Mouse (Mus musculus) myocyte (in vitro differentiated cells): Measurements from ENCODE around the gene Akr1a1. TPM values are rescaled to one million over a fixed set of nuclear protein-coding genes. Genes with fewer than 3 reads are reported as not detected.

Experiments used
- polyA plus RNA-seq: library from polyadenylated mRNA; unstranded; fragments of >200 nt; fragmentation: generic; extraction: Trizol; gene quantifications from one replicate; pipeline ENCODE4 v1.2.1, GENCODE M21; 2012; ENCODE audit warnings: missing spikeins

The Akr1a1 gene
- polyA plus RNA-seq, 1 experiment, result 746 TPM

Other genes starting within 250 kb of the Akr1a1 start
- gene Mast2, start 187.5 kb downstream of the Akr1a1 start, polyA plus RNA-seq, result 48.9 TPM
- 5.1 TPM for gene Ipp, start 144.1 kb downstream of the Akr1a1 start, polyA plus RNA-seq
- 17.0 TPM for gene Tmem69, start 95.7 kb downstream of the Akr1a1 start, polyA plus RNA-seq
- gene Gpbp1l1, start 94.0 kb downstream of the Akr1a1 start, polyA plus RNA-seq, result 18.1 TPM
- 0.55 TPM for gene Ccdc17, start 55.0 kb downstream of the Akr1a1 start, polyA plus RNA-seq
- gene Nasp, start 23.7 kb downstream of the Akr1a1 start, polyA plus RNA-seq, result 20.0 TPM
- 231 TPM for gene Prdx1, start 33.9 kb upstream of the Akr1a1 start, polyA plus RNA-seq
- gene Mmachc, start 56.7 kb upstream of the Akr1a1 start, polyA plus RNA-seq, result 17.2 TPM
- 18.9 TPM for gene Ccdc163, start 56.8 kb upstream of the Akr1a1 start, polyA plus RNA-seq
- gene Tesk2, start 69.3 kb upstream of the Akr1a1 start, polyA plus RNA-seq, result 3.8 TPM
- gene Toe1, start 156.0 kb upstream of the Akr1a1 start, polyA plus RNA-seq, result 15.4 TPM
- 3.4 TPM for gene Mutyh, start 156.0 kb upstream of the Akr1a1 start, polyA plus RNA-seq
- gene Hpdl, start 170.0 kb upstream of the Akr1a1 start, polyA plus RNA-seq, result 1.5 TPM
- gene Zswim5, start 225.7 kb upstream of the Akr1a1 start, polyA plus RNA-seq, result not detected